Mouse (Mus musculus): ENCODE results near the gene Chst3. TPM values are rescaled to one million over a fixed set of nuclear protein-coding genes. Genes with fewer than 3 reads are reported as not detected.
A peak's percentile ranks its signal among the peaks of the same experiment; 100 is the strongest.

Chst3 gene
- polyA plus RNA-seq, 1 experiment from 2014 or later = 3.6 TPM

GRCm38 (mm10) chr10:60211501-60212005 is 7.5 kb downstream of the Chst3 start:
- peaks cover 29% of the 10 kb centered on the region for H3K4me1 ChIP-seq
- H3K27ac ChIP-seq = no peak overlapping the region
- H3K9me3 ChIP-seq = no peaks in the 10 kb centered on the region
- no peak overlapping the region for H3K9ac ChIP-seq
- WGBS = 63% methylated on average over 8 of the region's 8 CpGs
- no peak overlapping the region for H3K4me2 ChIP-seq (replicated peaks)
- ATAC-seq (ENCODE audit: insufficient number of reproducible peaks, insufficient read depth, low FRiP score, low TSS enrichment) = no peak
- no peaks in the 10 kb centered on the region for H3K27me3 ChIP-seq
- H3K4me3 ChIP-seq = no peak overlapping the region
- no peaks in the 10 kb centered on the region for H3K36me3 ChIP-seq

- 62% methylated on average over 2 of the region's 2 CpGs for WGBS
- Histone ChIP-seq H3K4me2 (replicated peaks) (no peak overlapping the region), H3K9me3 (no peaks in the 10 kb centered on the region), H3K4me3 (no peak overlapping the region), H3K4me1 (peaks cover 29% of the 10 kb centered on the region), H3K36me3 (no peaks in the 10 kb centered on the region), H3K27ac (no peak overlapping the region), H3K27me3 (no peaks in the 10 kb centered on the region), H3K9ac (no peak overlapping the region)
- ATAC-seq (ENCODE audit: insufficient number of reproducible peaks, insufficient read depth, low FRiP score, low TSS enrichment) = no peak
Observed at GRCm38 (mm10) chr10:60210468-60210867, 8.6 kb downstream of the Chst3 start.

- Histone ChIP-seq H3K9ac (no peak overlapping the region), H3K4me1 (peaks cover 29% of the 10 kb centered on the region), H3K9me3 (no peaks in the 10 kb centered on the region), H3K27me3 (no peaks in the 10 kb centered on the region), H3K4me3 (no peak overlapping the region), H3K4me2 (replicated peaks) (no peak overlapping the region), H3K36me3 (no peaks in the 10 kb centered on the region), H3K27ac (no peak overlapping the region)
- ATAC-seq (ENCODE audit: insufficient number of reproducible peaks, insufficient read depth, low FRiP score, low TSS enrichment) = no peak
- 64% methylated on average over 5 of the region's 5 CpGs for WGBS
Observed at GRCm38 (mm10) chr10:60209237-60209636, 9.8 kb downstream of the Chst3 start.

GRCm38 (mm10) chr10:60207166-60207705 is 11.8 kb downstream of the Chst3 start:
- Histone ChIP-seq H3K4me1 (peaks cover 31% of the 10 kb centered on the region), H3K9ac (no peak overlapping the region), H3K4me2 (replicated peaks) (no peak overlapping the region), H3K27ac (no peak overlapping the region), H3K4me3 (no peak overlapping the region), H3K27me3 (no peaks in the 10 kb centered on the region), H3K9me3 (no peaks in the 10 kb centered on the region), H3K36me3 (no peaks in the 10 kb centered on the region)
- 90% methylated on average over 8 of the region's 8 CpGs for WGBS
- ATAC-seq (ENCODE audit: insufficient number of reproducible peaks, insufficient read depth, low FRiP score, low TSS enrichment) = no peak

GRCm38 (mm10) chr10:60205601-60206241 is 13.3 kb downstream of the Chst3 start:
- H3K27ac ChIP-seq = no peak overlapping the region
- no peaks in the 10 kb centered on the region for H3K27me3 ChIP-seq
- H3K4me3 ChIP-seq = no peak overlapping the region
- H3K4me1 ChIP-seq = peaks cover 22% of the 10 kb centered on the region; the same call in 1 of the 2 replicates
- ATAC-seq (ENCODE audit: insufficient number of reproducible peaks, insufficient read depth, low FRiP score, low TSS enrichment) = no peak
- WGBS = 74% methylated on average over 9 of the region's 9 CpGs
- no peaks in the 10 kb centered on the region for H3K36me3 ChIP-seq
- H3K9me3 ChIP-seq = no peaks in the 10 kb centered on the region
- no peak overlapping the region for H3K4me2 ChIP-seq (replicated peaks)
- H3K9ac ChIP-seq = no peak overlapping the region

DNA sequence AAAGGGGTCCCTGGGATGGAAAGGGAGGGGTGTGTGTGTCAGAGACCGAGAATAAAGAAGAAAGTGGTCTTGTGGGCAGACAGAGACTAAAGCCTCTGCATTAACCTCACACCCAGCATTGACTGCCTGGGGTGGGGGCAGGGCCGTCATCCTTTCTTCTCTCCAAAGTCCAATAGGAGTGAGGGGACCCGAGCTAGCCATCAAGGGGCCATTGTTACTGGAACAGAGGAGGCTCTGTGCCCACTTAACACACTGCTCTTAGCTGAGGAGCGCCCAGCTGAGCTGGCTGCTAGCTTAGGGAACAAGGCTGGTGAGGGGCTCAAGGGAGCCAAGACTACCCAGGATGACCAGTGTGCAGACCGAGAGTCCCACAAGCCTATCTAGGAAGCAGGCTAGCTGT is 16.3 kb downstream of the Chst3 start:
- H3K27me3 ChIP-seq = no peaks in the 10 kb centered on the region
- 12% methylated on average over 5 of the region's 5 CpGs for WGBS
- no peak overlapping the region for H3K4me2 ChIP-seq (replicated peaks)
- H3K9ac ChIP-seq = no peak overlapping the region
- H3K4me1 ChIP-seq = peaks cover 14% of the 10 kb centered on the region; the same call in 1 of the 2 replicates
- no peak overlapping the region for H3K4me3 ChIP-seq
- H3K27ac ChIP-seq = peak overlapping the region; percentile 70
- H3K9me3 ChIP-seq = no peaks in the 10 kb centered on the region
- ATAC-seq (ENCODE audit: insufficient number of reproducible peaks, insufficient read depth, low FRiP score, low TSS enrichment) = peak; percentile 66; the same call in 1 of the 2 replicates
- H3K36me3 ChIP-seq = no peaks in the 10 kb centered on the region

GRCm38 (mm10) chr10:60200996-60201395 is 18.1 kb downstream of the Chst3 start:
- H3K27me3 ChIP-seq = no peaks in the 10 kb centered on the region
- ATAC-seq (ENCODE audit: insufficient number of reproducible peaks, insufficient read depth, low FRiP score, low TSS enrichment) = no peak
- H3K4me3 ChIP-seq = no peak overlapping the region
- no peak overlapping the region for H3K27ac ChIP-seq
- H3K9ac ChIP-seq = no peak overlapping the region
- no peaks in the 10 kb centered on the region for H3K36me3 ChIP-seq
- WGBS = 59% methylated on average over 6 of the region's 6 CpGs
- no peak overlapping the region for H3K4me2 ChIP-seq (replicated peaks)
- no peaks in the 10 kb centered on the region for H3K9me3 ChIP-seq
- peaks cover 14% of the 10 kb centered on the region; the same call in 1 of the 2 replicates for H3K4me1 ChIP-seq

DNA sequence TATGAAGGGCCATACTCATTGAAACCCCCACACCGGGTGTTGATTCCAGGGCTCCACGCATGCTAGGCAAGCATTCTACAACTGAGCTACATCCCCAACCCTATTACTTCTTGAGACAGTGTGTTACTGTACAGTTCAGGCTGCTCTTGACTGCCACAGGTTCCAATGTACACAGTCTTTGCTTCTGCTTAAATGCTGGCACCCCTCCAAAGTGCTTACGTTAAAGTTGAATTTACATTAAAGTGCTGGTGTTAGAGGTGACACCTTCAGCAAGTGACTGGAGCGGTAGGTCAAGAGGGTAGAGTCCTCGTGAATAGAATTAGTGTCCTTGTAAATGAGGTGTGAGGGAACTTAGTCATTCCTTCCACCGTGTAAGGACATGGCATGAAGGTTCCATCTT is 19.7 kb downstream of the Chst3 start:
- Histone ChIP-seq H3K9ac (no peak overlapping the region), H3K27me3 (no peaks in the 10 kb centered on the region), H3K9me3 (no peaks in the 10 kb centered on the region), H3K27ac (no peak overlapping the region), H3K4me3 (no peak overlapping the region), H3K36me3 (no peaks in the 10 kb centered on the region), H3K4me1 (peaks cover 25% of the 10 kb centered on the region), H3K4me2 (replicated peaks) (no peak overlapping the region)
- ATAC-seq (ENCODE audit: insufficient number of reproducible peaks, insufficient read depth, low FRiP score, low TSS enrichment) = no peak
- WGBS = 89% methylated on average over 6 of the region's 6 CpGs

DNA sequence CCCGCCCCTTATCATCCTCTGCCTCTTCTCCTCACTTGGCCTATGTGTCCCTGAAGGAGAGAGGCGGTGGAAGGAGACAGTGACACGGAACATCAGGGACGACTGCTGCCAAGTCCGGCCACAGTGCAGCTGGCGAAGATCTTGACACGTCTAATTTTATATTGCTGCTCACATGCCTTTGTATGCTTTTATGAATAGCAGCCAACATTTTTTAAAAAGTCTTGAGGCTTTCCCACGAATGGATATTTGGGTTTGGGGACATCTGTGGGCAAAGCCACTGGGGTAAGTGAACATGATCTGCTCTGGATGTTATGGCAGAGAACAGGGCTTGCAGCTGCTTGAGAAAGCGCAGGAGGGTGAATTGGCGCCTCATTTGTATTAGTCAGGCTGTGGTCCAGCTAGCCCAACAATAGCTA is 21.6 kb downstream of the Chst3 start:
- no peak overlapping the region for H3K4me3 ChIP-seq
- no peak overlapping the region for H3K27ac ChIP-seq
- 78% methylated on average over 10 of the region's 10 CpGs for WGBS
- peaks cover 26% of the 10 kb centered on the region for H3K4me1 ChIP-seq
- no peak overlapping the region for H3K9ac ChIP-seq
- H3K9me3 ChIP-seq = no peaks in the 10 kb centered on the region
- H3K36me3 ChIP-seq = no peaks in the 10 kb centered on the region
- H3K4me2 ChIP-seq (replicated peaks) = no peak overlapping the region
- no peak for ATAC-seq (ENCODE audit: insufficient number of reproducible peaks, insufficient read depth, low FRiP score, low TSS enrichment)
- no peaks in the 10 kb centered on the region for H3K27me3 ChIP-seq

- WGBS = 69% methylated on average over 5 of the region's 5 CpGs
- H3K4me3 ChIP-seq = no peak overlapping the region
Observed at GRCm38 (mm10) chr10:60196971-60197370, 22.1 kb downstream of the Chst3 start.

DNA sequence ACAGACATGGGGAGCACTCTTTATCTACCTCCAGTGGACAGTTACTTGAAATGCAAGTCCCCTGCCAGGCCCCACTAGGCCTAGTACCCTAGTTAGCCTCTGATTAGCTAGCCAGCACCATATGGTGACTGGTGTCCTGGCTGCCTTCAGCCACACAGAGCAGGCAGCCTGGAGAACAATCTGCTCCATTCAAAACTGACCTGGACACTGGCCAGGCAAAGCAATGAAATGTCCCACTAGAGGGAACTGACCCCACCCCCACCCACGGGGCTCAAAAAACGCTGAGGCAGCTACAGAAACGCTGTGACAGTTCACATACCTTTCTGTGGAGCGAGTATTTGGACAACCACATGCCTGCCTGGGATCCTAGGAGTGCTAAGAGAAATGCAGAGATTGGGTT is 24.0 kb downstream of the Chst3 start:
- Histone ChIP-seq H3K9ac (no peak overlapping the region), H3K4me2 (replicated peaks) (no peak overlapping the region), H3K4me3 (no peak overlapping the region), H3K9me3 (no peaks in the 10 kb centered on the region), H3K36me3 (no peaks in the 10 kb centered on the region), H3K27ac (peak overlapping the region; percentile 82), H3K4me1 (peaks cover 29% of the 10 kb centered on the region), H3K27me3 (no peaks in the 10 kb centered on the region)
- WGBS = 14% methylated on average over 4 of the region's 4 CpGs
- peak; percentile 24; the same call in 1 of the 2 replicates for ATAC-seq (ENCODE audit: insufficient number of reproducible peaks, insufficient read depth, low FRiP score, low TSS enrichment)

More at GRCm38 (mm10) chr10:60196971-60197370, 22.1 kb downstream of the Chst3 start:
- Histone ChIP-seq H3K4me2 (replicated peaks) (no peak overlapping the region), H3K27ac (no peak overlapping the region), H3K9me3 (no peaks in the 10 kb centered on the region), H3K4me1 (peaks cover 24% of the 10 kb centered on the region), H3K36me3 (no peaks in the 10 kb centered on the region), H3K9ac (no peak overlapping the region), H3K27me3 (no peaks in the 10 kb centered on the region)
- no peak for ATAC-seq (ENCODE audit: insufficient number of reproducible peaks, insufficient read depth, low FRiP score, low TSS enrichment)
